Mouse (Mus musculus): ENCODE measurements around the gene Vpreb1.

GRCm38 (mm10) chr16:16907799-16908198 is 37.2 kb upstream of the Vpreb1 start:
- no peak for TF ChIP-seq CTCF (IDR thresholded peaks at IDR 0.05; ENCODE audit: control insufficient read depth, insufficient read depth, insufficient replicate concordance, low read depth, low read length)
- TF ChIP-seq POLR2A (IDR thresholded peaks at IDR 0.05; ENCODE audit: control insufficient read depth, low read depth, low read length) = no peak
